Mouse (Mus musculus): ENCODE data around the gene Bcl2.
"Not testable (repeated sequence)": the region's sequence is repeated elsewhere in the genome, so short reads cannot be mapped to it uniquely, and the experiment has no call there.

Bcl2 gene

GRCm38 (mm10) chr1:106713621-106714529 is at the start of gene Bcl2:
TSS of gene Bcl2 (minus strand) at chr1:106714274.
- DNase-seq (ENCODE audit: low spot score in 2 of 2): peak; percentile 76 to 82

GRCm38 (mm10) chr1:106760750-106761149 is 46.7 kb upstream of the Bcl2 start:
- DNase-seq (ENCODE audit: low spot score in 2 of 2): no peak

- DNase-seq (ENCODE audit: low spot score in 2 of 2): peak; percentile 91 to 94
These were observed 45.7 kb upstream of the Bcl2 start, which contains the start of gene Kdsr for GRCm38 (mm10) chr1:106759572-106760435. TSS of gene Kdsr (minus strand) at chr1:106759727.

GRCm38 (mm10) chr1:106758734-106759571 is 44.9 kb upstream of the Bcl2 start:
- DNase-seq (ENCODE audit: low spot score in 2 of 2): peak; percentile 25 to 29

- DNase-seq (ENCODE audit: low spot score in 2 of 2): no peak
These were observed 42.6 kb upstream of the Bcl2 start for GRCm38 (mm10) chr1:106756633-106757032.

GRCm38 (mm10) chr1:106752013-106752412 is 37.9 kb upstream of the Bcl2 start:
- DNase-seq (ENCODE audit: low spot score in 2 of 2): no peak

GRCm38 (mm10) chr1:106750656-106751055 is 36.6 kb upstream of the Bcl2 start:
- no peak for DNase-seq (ENCODE audit: low spot score in 2 of 2)

GRCm38 (mm10) chr1:106748555-106749315 is 34.7 kb upstream of the Bcl2 start:
- no peak for DNase-seq (ENCODE audit: low spot score in 2 of 2)

GRCm38 (mm10) chr1:106742980-106743379 is 28.9 kb upstream of the Bcl2 start:
- DNase-seq (ENCODE audit: low spot score in 2 of 2): no peak

- no peak for DNase-seq (ENCODE audit: low spot score in 2 of 2)
These were observed 26.7 kb upstream of the Bcl2 start for GRCm38 (mm10) chr1:106740735-106741134.

GRCm38 (mm10) chr1:106739810-106740209 is 25.7 kb upstream of the Bcl2 start:
- DNase-seq (ENCODE audit: low spot score in 2 of 2): no peak

GRCm38 (mm10) chr1:106738092-106738491 is 24.0 kb upstream of the Bcl2 start:
- DNase-seq (ENCODE audit: low spot score in 2 of 2): peak; percentile 19 to 77

GRCm38 (mm10) chr1:106736211-106736610 is 22.1 kb upstream of the Bcl2 start:
- DNase-seq (ENCODE audit: low spot score in 2 of 2): no peak

- peak in 1 of 2 experiments; percentile 52 for DNase-seq (ENCODE audit: low spot score in 2 of 2)
These were observed 21.5 kb upstream of the Bcl2 start for GRCm38 (mm10) chr1:106735586-106735985.

- DNase-seq (ENCODE audit: low spot score in 2 of 2): no peak
These were observed 8.0 kb upstream of the Bcl2 start for GRCm38 (mm10) chr1:106722061-106722460.

- not testable (repeated sequence) for DNase-seq (ENCODE audit: low spot score in 2 of 2)
These were observed 3.7 kb upstream of the Bcl2 start for GRCm38 (mm10) chr1:106717736-106718135.

GRCm38 (mm10) chr1:106717071-106717601 is 3.1 kb upstream of the Bcl2 start:
- peak; percentile 49 to 73 for DNase-seq (ENCODE audit: low spot score in 2 of 2)

GRCm38 (mm10) chr1:106716141-106716540 is 2.1 kb upstream of the Bcl2 start:
- DNase-seq (ENCODE audit: low spot score in 2 of 2): no peak

GRCm38 (mm10) chr1:106715111-106716083 is 1.3 kb upstream of the Bcl2 start:
- no peak for DNase-seq (ENCODE audit: low spot score in 2 of 2)

Measured in thymus, postnatal 10 days (tissue).